Mouse (Mus musculus) spleen, adult 2 months (tissue): ENCODE data around the gene Fam126b.
"Not testable (repeated sequence)": the region's sequence is repeated elsewhere in the genome, so short reads cannot be mapped to it uniquely, and the experiment has no call there.

Source experiments
- CTCF ChIP-seq: fragments of 200-500 bp; IDR thresholded peaks from 2 replicates; pipeline ENCODE4 v1.5.1; 2011; ENCODE audit warnings: mild to moderate bottlenecking, inconsistent platforms; ENCODE audit not compliant: insufficient read depth, insufficient read length, insufficient replicate concordance; ENCODE audit errors: extremely low read depth
- POLR2A ChIP-seq: fragments of 200-500 bp; IDR thresholded peaks from 2 replicates; pipeline ENCODE4 v1.6.1; 2011; ENCODE audit warnings: low read depth, low read length, inconsistent platforms

- not testable (repeated sequence) for TF ChIP-seq POLR2A, CTCF
These were observed 23.5 kb upstream of the Fam126b start for GRCm38 (mm10) chr1:58609591-58609990.
